Mouse (Mus musculus) heart, postnatal 36 days (tissue): ENCODE data around the gene Eno1. TPM values are rescaled to one million over a fixed set of nuclear protein-coding genes. Genes with fewer than 3 reads are reported as not detected.

ENCODE experiments used
- DNase-seq, 2 experiments: peaks; one replicate each; pipeline ENCODE4 v3.0.0; 2021 to 2022
- intact Hi-C: fragments of 180-260 bp; cut with DNase I; formaldehyde crosslinking; loops from one replicate; pipeline ENCODE4 v1.15.1; 2025
- total RNA-seq, 2 experiments: library from RNA; stranded (reverse); gene quantifications; 2 replicates each; pipeline ENCODE4 v1.2.3; 2021

The Eno1 gene
- total RNA-seq, 2 experiments from 2014 or later, result 106 to 108 TPM

- intact Hi-C loops, result no loop called here
Observed at GRCm38 (mm10) chr4:150225700-150226099, 10.8 kb upstream of the Eno1 start.

GRCm38 (mm10) chr4:150226818-150227688, 9.5 kb upstream of the Eno1 start:
- intact Hi-C loops, result no loop called here
- DNase-seq, result peak; percentile 40 to 50

More at GRCm38 (mm10) chr4:150225700-150226099, 10.8 kb upstream of the Eno1 start:
- no peak for DNase-seq

GRCm38 (mm10) chr4:150228581-150229348, 7.8 kb upstream of the Eno1 start:
- DNase-seq, result no peak
- intact Hi-C loops, result no loop called here

GRCm38 (mm10) chr4:150229747-150230390, 6.7 kb upstream of the Eno1 start:
- intact Hi-C loops, result no loop called here
- DNase-seq, result no peak

GRCm38 (mm10) chr4:150230460-150231407, 5.8 kb upstream of the Eno1 start:
- DNase-seq, result no peak
- intact Hi-C loops, result no loop called here

- intact Hi-C loops, result no loop called here
- DNase-seq, result no peak
Observed at GRCm38 (mm10) chr4:150231871-150232270, 4.7 kb upstream of the Eno1 start.

- DNase-seq, result no peak
- intact Hi-C loops, result no loop called here
Observed at GRCm38 (mm10) chr4:150234599-150235327, 1.8 kb upstream of the Eno1 start.

- intact Hi-C loops, result no loop called here
- DNase-seq, result no peak
Observed at GRCm38 (mm10) chr4:150235585-150235984, 936 bp upstream of the Eno1 start.

GRCm38 (mm10) chr4:150236031-150236430, 490 bp upstream of the Eno1 start:
- intact Hi-C loops, result no loop called here
- no peak for DNase-seq

GRCm38 (mm10) chr4:150237636-150238361, 1.3 kb downstream of the Eno1 start:
- intact Hi-C loops, result no loop called here
- DNase-seq, result peak in 1 of 2 experiments; percentile 26

- intact Hi-C loops, result no loop called here
- DNase-seq, result peak in 1 of 2 experiments; percentile 22
Observed at GRCm38 (mm10) chr4:150238433-150239086, 2.0 kb downstream of the Eno1 start.

- intact Hi-C loops, result no loop called here
- no peak for DNase-seq
Observed at GRCm38 (mm10) chr4:150239087-150239480, 2.6 kb downstream of the Eno1 start.

- no peak for DNase-seq
- intact Hi-C loops, result no loop called here
Observed at GRCm38 (mm10) chr4:150239503-150239902, 3.0 kb downstream of the Eno1 start.

GRCm38 (mm10) chr4:150239951-150240368, 3.4 kb downstream of the Eno1 start:
- peak; percentile 63 to 76 for DNase-seq
- intact Hi-C loops, result loop anchor here (10.0 kb wide), 1 partner anchor 665 kb away; no protein-coding TSS in a partner anchor

GRCm38 (mm10) chr4:150240381-150240886, 3.9 kb downstream of the Eno1 start:
- DNase-seq, result no peak
- intact Hi-C loops, result loop anchor here (10.0 kb wide), 1 partner anchor 664 kb away; no protein-coding TSS in a partner anchor

GRCm38 (mm10) chr4:150241708-150242107, 5.2 kb downstream of the Eno1 start:
- intact Hi-C loops, result loop anchor here (10.0 kb wide), 1 partner anchor 663 kb away; no protein-coding TSS in a partner anchor
- no peak for DNase-seq

- DNase-seq, result no peak
Observed at GRCm38 (mm10) chr4:150242745-150243144, 6.2 kb downstream of the Eno1 start.

More at GRCm38 (mm10) chr4:150242745-150243144, 6.2 kb downstream of the Eno1 start:
- intact Hi-C loops, result loop anchor here (10.0 kb wide), 1 partner anchor 662 kb away; no protein-coding TSS in a partner anchor
